Mouse (Mus musculus) stomach, embryonic 15.5 days (tissue): ENCODE data around the gene Hipk1. TPM values are rescaled to one million over a fixed set of nuclear protein-coding genes. Genes with fewer than 3 reads are reported as not detected.

ENCODE experiments used
- ATAC-seq: fragments of 200-750 bp; cut with Nextera tagmentation; 2 replicates; pipeline ENCODE4 v1.8.0; 2017; ENCODE audit warnings: low read depth, moderate number of reproducible peaks, moderate TSS enrichment; ENCODE audit not compliant: insufficient read depth, low FRiP score
- H3K27ac ChIP-seq: fragments of 300-500 bp; sonication (generic); 2 replicates; pipeline ENCODE4 v1.5.1; 2015; ENCODE audit warnings: mild to moderate bottlenecking, inconsistent platforms
- H3K27me3 ChIP-seq: fragments of 300-500 bp; sonication (generic); replicated peaks from 2 replicates; pipeline ENCODE4 v1.6.1; 2015; ENCODE audit warnings: inconsistent platforms
- H3K36me3 ChIP-seq: fragments of 300-500 bp; sonication (generic); 2 replicates; pipeline ENCODE4 v1.6.1; 2015; ENCODE audit warnings: inconsistent platforms
- H3K4me1 ChIP-seq: fragments of 300-500 bp; sonication (generic); 2 replicates; pipeline ENCODE4 v1.6.1; 2015; ENCODE audit warnings: inconsistent platforms
- H3K4me2 ChIP-seq: fragments of 300-500 bp; sonication (generic); 2 replicates; pipeline ENCODE4 v1.6.1; 2015; ENCODE audit warnings: mild to moderate bottlenecking, inconsistent platforms
- H3K4me3 ChIP-seq: fragments of 300-500 bp; sonication (generic); replicated peaks from 2 replicates; pipeline ENCODE4 v1.5.1; 2015; ENCODE audit warnings: inconsistent platforms
- H3K9ac ChIP-seq: fragments of 300-500 bp; sonication (generic); 2 replicates; pipeline ENCODE4 v1.6.1; 2015; ENCODE audit warnings: inconsistent platforms
- H3K9me3 ChIP-seq: fragments of 300-500 bp; sonication (generic); 2 replicates; pipeline ENCODE4 v1.6.1; 2016; ENCODE audit warnings: inconsistent platforms
- WGBS: fragments of 180-500 bp; shearing (Covaris S2); methylation state at CpG from one replicate; pipeline ENCODE4 v1.1.7; 2015; 5-methylcytosine and 5-hydroxymethylcytosine counted together
- polyA plus RNA-seq: library from polyadenylated mRNA; unstranded; fragments of >200 nt; fragmentation: Nextera tagmentation; extraction: Ambion mirVana; gene quantifications from 2 replicates; pipeline ENCODE4 v1.2.1, GENCODE M21; 2015

Hipk1 gene
- polyA plus RNA-seq, 1 experiment from 2014 or later: 11.1 TPM

GRCm38 (mm10) chr3:103727813-103728326 lies 63.5 kb downstream of the Hipk1 start:
- H3K9me3 ChIP-seq: no peaks in the 10 kb centered on the region
- H3K27me3 ChIP-seq: no peaks in the 10 kb centered on the region
- H3K4me1 ChIP-seq: no peaks in the 10 kb centered on the region
- H3K9ac ChIP-seq: no peak overlapping the region
- 28% methylated on average over 2 of the region's 2 CpGs for WGBS
- no peaks in the 10 kb centered on the region for H3K36me3 ChIP-seq
- H3K4me2 ChIP-seq: no peak overlapping the region
- no peak overlapping the region for H3K27ac ChIP-seq
- H3K4me3 ChIP-seq: no peak overlapping the region
- ATAC-seq: no peak

GRCm38 (mm10) chr3:103726642-103727041 lies 64.7 kb downstream of the Hipk1 start:
- no peak overlapping the region for H3K4me2 ChIP-seq
- no peak for ATAC-seq
- WGBS: 48% methylated on average over 3 of the region's 3 CpGs
- no peaks in the 10 kb centered on the region for H3K27me3 ChIP-seq
- H3K4me3 ChIP-seq: no peak overlapping the region
- H3K4me1 ChIP-seq: no peaks in the 10 kb centered on the region
- no peaks in the 10 kb centered on the region for H3K36me3 ChIP-seq
- H3K9me3 ChIP-seq: no peaks in the 10 kb centered on the region
- no peak overlapping the region for H3K27ac ChIP-seq
- no peak overlapping the region for H3K9ac ChIP-seq

GRCm38 (mm10) chr3:103724137-103724536 lies 67.2 kb downstream of the Hipk1 start:
- no peak for ATAC-seq
- no peaks in the 10 kb centered on the region for H3K36me3 ChIP-seq
- H3K4me3 ChIP-seq: no peak overlapping the region
- H3K9me3 ChIP-seq: no peaks in the 10 kb centered on the region
- no peaks in the 10 kb centered on the region for H3K27me3 ChIP-seq
- H3K4me2 ChIP-seq: no peak overlapping the region
- no peak overlapping the region for H3K9ac ChIP-seq
- 56% methylated on average over 3 of the region's 3 CpGs for WGBS
- H3K4me1 ChIP-seq: 0 out of 2 replicates have a peak, but pooled peaks cover 4% of the 10 kb centered on the region
- no peak overlapping the region for H3K27ac ChIP-seq

- H3K9ac ChIP-seq: no peak overlapping the region
- no peaks in the 10 kb centered on the region for H3K9me3 ChIP-seq
Measured at GRCm38 (mm10) chr3:103718728-103719127, 72.6 kb downstream of the Hipk1 start.

GRCm38 (mm10) chr3:103716774-103717760 lies 74.3 kb downstream of the Hipk1 start:
- H3K4me2 ChIP-seq: no peak overlapping the region
- H3K4me3 ChIP-seq: no peak overlapping the region
- whole genome bisulfite sequencing: 40% methylated on average over 15 of the region's 15 CpGs
- H3K27ac ChIP-seq: peak overlapping the region; percentile 66
- peaks cover 18% of the 10 kb centered on the region; the same call in 1 of the 2 replicates for H3K4me1 ChIP-seq
- H3K36me3 ChIP-seq: no peaks in the 10 kb centered on the region
- H3K9ac ChIP-seq: no peak overlapping the region
- no peaks in the 10 kb centered on the region for H3K9me3 ChIP-seq
- H3K27me3 ChIP-seq: no peaks in the 10 kb centered on the region
- ATAC-seq: no peak; the same call in 1 of the 2 replicates

More at GRCm38 (mm10) chr3:103718728-103719127, 72.6 kb downstream of the Hipk1 start:
- 78% methylated on average over 4 of the region's 4 CpGs for WGBS
- no peak overlapping the region for H3K27ac ChIP-seq
- H3K4me3 ChIP-seq: no peak overlapping the region
- peaks cover 18% of the 10 kb centered on the region; the same call in 1 of the 2 replicates for H3K4me1 ChIP-seq
- H3K36me3 ChIP-seq: no peaks in the 10 kb centered on the region
- H3K4me2 ChIP-seq: no peak overlapping the region
- no peaks in the 10 kb centered on the region for H3K27me3 ChIP-seq
- no peak for ATAC-seq

GRCm38 (mm10) chr3:103715762-103716693 lies 75.3 kb downstream of the Hipk1 start:
- no peaks in the 10 kb centered on the region for H3K9me3 ChIP-seq
- H3K4me2 ChIP-seq: no peak overlapping the region
- H3K27ac ChIP-seq: peak overlapping the region; percentile 66; the same call in 1 of the 2 replicates
- ATAC-seq: no peak; the same call in 1 of the 2 replicates
- 36% methylated on average over 11 of the region's 11 CpGs for WGBS
- H3K4me3 ChIP-seq: no peak overlapping the region
- no peaks in the 10 kb centered on the region for H3K27me3 ChIP-seq
- H3K4me1 ChIP-seq: peaks cover 18% of the 10 kb centered on the region; the same call in 1 of the 2 replicates
- H3K9ac ChIP-seq: no peak overlapping the region
- H3K36me3 ChIP-seq: no peaks in the 10 kb centered on the region

GRCm38 (mm10) chr3:103714942-103715341 lies 76.4 kb downstream of the Hipk1 start:
- ATAC-seq: no peak
- Histone ChIP-seq H3K9ac (no peak overlapping the region), H3K4me3 (no peak overlapping the region), H3K36me3 (no peaks in the 10 kb centered on the region), H3K27ac (no peak overlapping the region), H3K27me3 (no peaks in the 10 kb centered on the region), H3K4me1 (peaks cover 18% of the 10 kb centered on the region; the same call in 1 of the 2 replicates), H3K4me2 (no peak overlapping the region), H3K9me3 (no peaks in the 10 kb centered on the region)
- 81% methylated on average over 8 of the region's 8 CpGs for WGBS

GRCm38 (mm10) chr3:103714236-103714875 lies 77.0 kb downstream of the Hipk1 start:
- 77% methylated on average over 7 of the region's 7 CpGs for WGBS
- Histone ChIP-seq H3K27me3 (no peaks in the 10 kb centered on the region), H3K4me1 (peaks cover 15% of the 10 kb centered on the region; the same call in 1 of the 2 replicates), H3K4me3 (no peak overlapping the region), H3K4me2 (no peak overlapping the region), H3K9ac (no peak overlapping the region), H3K27ac (no peak overlapping the region), H3K36me3 (no peaks in the 10 kb centered on the region), H3K9me3 (no peaks in the 10 kb centered on the region)
- ATAC-seq: no peak

GRCm38 (mm10) chr3:103712196-103712595 lies 79.2 kb downstream of the Hipk1 start:
- ATAC-seq: no peak
- H3K36me3 ChIP-seq: no peaks in the 10 kb centered on the region
- H3K4me1 ChIP-seq: 0 out of 2 replicates have a peak, but pooled peaks cover 6% of the 10 kb centered on the region
- no peak overlapping the region for H3K4me3 ChIP-seq
- no peak overlapping the region for H3K27ac ChIP-seq
- WGBS: 97% methylated on average over 4 of the region's 4 CpGs
- H3K9ac ChIP-seq: no peak overlapping the region
- no peak overlapping the region for H3K4me2 ChIP-seq
- no peaks in the 10 kb centered on the region for H3K9me3 ChIP-seq
- no peaks in the 10 kb centered on the region for H3K27me3 ChIP-seq

- Histone ChIP-seq H3K4me2 (no peak overlapping the region), H3K27me3 (no peaks in the 10 kb centered on the region), H3K27ac (no peak overlapping the region), H3K4me1 (no peaks in the 10 kb centered on the region), H3K9ac (no peak overlapping the region), H3K36me3 (no peaks in the 10 kb centered on the region), H3K9me3 (no peaks in the 10 kb centered on the region), H3K4me3 (no peak overlapping the region)
- ATAC-seq: no peak
- 88% methylated on average over 5 of the region's 5 CpGs for WGBS
Measured at GRCm38 (mm10) chr3:103709470-103710040, 81.8 kb downstream of the Hipk1 start.

- Histone ChIP-seq H3K4me3 (no peak overlapping the region), H3K4me1 (no peaks in the 10 kb centered on the region)
- no peak for ATAC-seq
Measured at GRCm38 (mm10) chr3:103705426-103705825, 85.9 kb downstream of the Hipk1 start.

More at GRCm38 (mm10) chr3:103705426-103705825, 85.9 kb downstream of the Hipk1 start:
- Histone ChIP-seq H3K36me3 (no peaks in the 10 kb centered on the region), H3K27ac (no peak overlapping the region), H3K9me3 (no peaks in the 10 kb centered on the region), H3K9ac (no peak overlapping the region), H3K4me2 (no peak overlapping the region), H3K27me3 (no peaks in the 10 kb centered on the region)
- WGBS: 68% methylated on average over 12 of the region's 12 CpGs
